Mouse (Mus musculus): ENCODE measurements at regions not wholly inside any gene's neighbourhood (a gene's known extent, or its start where the extent isn't known, plus 50 kb on each side); places are given as distances from the start of the nearest gene placed in this dataset.
"Not testable (repeated sequence)": the region's sequence is repeated elsewhere in the genome, so short reads cannot be mapped to it uniquely, and the experiment has no call there.

- peak in 1 of 2 experiments; percentile 10 for DNase-seq (ENCODE audit: low spot score in 2 of 2)
These were observed 116.9 kb upstream of the Vmn1r2 start for GRCm38 (mm10) chr4:3049972-3050846.

- DNase-seq (ENCODE audit: low spot score in 2 of 2), result no peak
These were observed 116.3 kb upstream of the Vmn1r2 start for GRCm38 (mm10) chr4:3050847-3051135.

- DNase-seq (ENCODE audit: low spot score in 2 of 2), result peak in 1 of 2 experiments; percentile 1
These were observed 115.9 kb upstream of the Vmn1r2 start for GRCm38 (mm10) chr4:3051212-3051611.

- peak; percentile 2 to 5 for DNase-seq (ENCODE audit: low spot score in 2 of 2)
These were observed 114.6 kb upstream of the Vmn1r2 start for GRCm38 (mm10) chr4:3052314-3053059.

- DNase-seq (ENCODE audit: low spot score in 2 of 2), result peak in 1 of 2 experiments; percentile 6
These were observed 114.1 kb upstream of the Vmn1r2 start for GRCm38 (mm10) chr4:3053060-3053406.

- DNase-seq (ENCODE audit: low spot score in 2 of 2), result peak in 1 of 2 experiments; percentile 4
These were observed 113.5 kb upstream of the Vmn1r2 start for GRCm38 (mm10) chr4:3053496-3054216.

- no peak for DNase-seq (ENCODE audit: low spot score in 2 of 2)
These were observed 112.2 kb upstream of the Vmn1r2 start for GRCm38 (mm10) chr4:3054886-3055285.

- DNase-seq (ENCODE audit: low spot score in 2 of 2), result peak; percentile 4 to 5
These were observed 111.7 kb upstream of the Vmn1r2 start for GRCm38 (mm10) chr4:3055396-3055795.

GRCm38 (mm10) chr4:3059511-3060054 lies 107.5 kb upstream of the Vmn1r2 start:
- peak; percentile 3 to 6 for DNase-seq (ENCODE audit: low spot score in 2 of 2)

GRCm38 (mm10) chr4:3062027-3062605 lies 105.0 kb upstream of the Vmn1r2 start:
- peak; percentile 5 for DNase-seq (ENCODE audit: low spot score in 2 of 2)

GRCm38 (mm10) chr4:3063966-3064365 lies 103.2 kb upstream of the Vmn1r2 start:
- peak in 1 of 2 experiments; percentile 5 for DNase-seq (ENCODE audit: low spot score in 2 of 2)

GRCm38 (mm10) chr4:3064571-3064970 lies 102.5 kb upstream of the Vmn1r2 start:
- peak in 1 of 2 experiments; percentile 3 for DNase-seq (ENCODE audit: low spot score in 2 of 2)

GRCm38 (mm10) chr4:3065335-3065734 lies 101.8 kb upstream of the Vmn1r2 start:
- DNase-seq (ENCODE audit: low spot score in 2 of 2), result not testable (repeated sequence)

GRCm38 (mm10) chr4:3066051-3066736 lies 100.9 kb upstream of the Vmn1r2 start:
- peak in 1 of 2 experiments; percentile 4 for DNase-seq (ENCODE audit: low spot score in 2 of 2)

GRCm38 (mm10) chr4:3067265-3067664 lies 99.9 kb upstream of the Vmn1r2 start:
- DNase-seq (ENCODE audit: low spot score in 2 of 2), result peak in 1 of 2 experiments; percentile 13

- peak; percentile 19 to 24 for DNase-seq (ENCODE audit: low spot score in 2 of 2)
These were observed 99.5 kb upstream of the Vmn1r2 start for GRCm38 (mm10) chr4:3067666-3068065.

- DNase-seq (ENCODE audit: low spot score in 2 of 2), result peak; percentile 9 to 10
These were observed 98.6 kb upstream of the Vmn1r2 start for GRCm38 (mm10) chr4:3068306-3069223.

- DNase-seq (ENCODE audit: low spot score in 2 of 2), result peak in 1 of 2 experiments; percentile 4
These were observed 97.8 kb upstream of the Vmn1r2 start for GRCm38 (mm10) chr4:3069341-3069740.

- peak in 1 of 2 experiments; percentile 2 for DNase-seq (ENCODE audit: low spot score in 2 of 2)
These were observed 95.8 kb upstream of the Vmn1r2 start for GRCm38 (mm10) chr4:3071326-3071725.

- no peak for DNase-seq (ENCODE audit: low spot score in 2 of 2)
These were observed 87.2 kb upstream of the Vmn1r2 start for GRCm38 (mm10) chr4:3079901-3080300.

All from right cerebral cortex, postnatal 10 days (tissue).